Mouse (Mus musculus) layer of hippocampus, postnatal 36 days (tissue): ENCODE results near the gene Prkn. TPM values are rescaled to one million over a fixed set of nuclear protein-coding genes. Genes with fewer than 3 reads are reported as not detected.

Experiments used
- DNase-seq, 2 experiments: peaks; one replicate each; pipeline ENCODE4 v3.0.0; 2022
- total RNA-seq, 2 experiments: library from RNA; stranded (reverse); gene quantifications; 2 replicates each; pipeline ENCODE4 v1.2.3; 2021

Gene Prkn
- total RNA-seq, 2 experiments from 2014 or later = 17.3 to 17.9 TPM

DNA sequence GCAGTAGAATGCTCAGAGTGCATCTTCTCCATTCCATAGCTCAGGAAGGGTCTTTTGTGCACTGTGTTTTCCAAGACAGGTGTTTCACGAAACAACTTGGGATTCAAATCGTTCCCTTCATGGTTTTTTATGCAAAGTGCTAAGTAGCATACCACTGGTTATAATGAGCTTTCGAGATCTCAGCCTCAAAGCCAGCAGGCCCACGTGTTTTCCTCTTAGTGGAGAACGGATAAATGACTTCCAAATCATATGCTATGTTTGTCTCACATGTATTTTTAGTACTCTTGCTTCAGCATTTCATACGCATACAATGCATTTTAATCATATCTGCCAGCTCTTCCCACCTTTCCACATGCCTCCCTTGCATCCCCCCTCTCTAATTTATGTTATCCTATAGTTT is 1021.0 kb downstream of the Prkn start:
- no peak for DNase-seq

DNA sequence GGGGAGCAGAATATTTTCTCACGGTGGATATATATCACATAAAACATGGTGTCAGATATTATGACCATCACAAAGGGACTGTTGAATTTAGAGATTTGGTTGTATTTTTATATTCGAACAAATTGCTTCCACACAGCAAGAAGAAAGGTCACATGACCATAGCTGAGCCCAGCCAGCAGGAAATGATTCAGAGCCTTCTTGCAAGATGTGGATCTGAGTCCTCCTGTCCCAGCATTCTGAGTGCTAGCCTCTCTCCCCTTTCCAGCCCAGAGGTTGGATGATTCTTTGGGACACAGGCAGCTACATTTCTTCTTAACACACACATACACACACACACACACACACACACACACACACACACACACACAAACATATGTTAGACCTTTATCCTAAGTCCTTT is 1022.2 kb downstream of the Prkn start:
- DNase-seq = no peak

- no peak for DNase-seq
Observed at GRCm38 (mm10) chr17:11863017-11863416, 1022.8 kb downstream of the Prkn start.

DNA sequence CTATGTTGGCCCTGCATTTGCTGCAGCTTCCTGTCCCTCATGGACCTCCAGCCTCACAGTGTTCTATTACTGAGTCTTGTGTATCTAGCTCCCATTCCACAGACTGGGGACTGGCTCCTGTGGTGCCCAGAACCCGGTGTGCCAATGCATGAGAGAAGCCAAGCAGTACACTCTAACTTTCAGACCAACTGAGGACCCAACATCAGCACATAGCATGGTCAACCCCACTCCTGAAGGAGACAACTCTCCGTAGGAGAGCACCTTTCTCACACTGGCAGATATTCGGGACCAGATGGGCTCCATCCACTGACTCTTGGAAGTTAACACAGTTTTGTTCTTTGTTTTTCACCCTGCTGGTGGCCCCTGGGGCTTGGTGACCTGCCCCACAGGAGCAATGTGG is 1026.0 kb downstream of the Prkn start:
- no peak for DNase-seq

DNA sequence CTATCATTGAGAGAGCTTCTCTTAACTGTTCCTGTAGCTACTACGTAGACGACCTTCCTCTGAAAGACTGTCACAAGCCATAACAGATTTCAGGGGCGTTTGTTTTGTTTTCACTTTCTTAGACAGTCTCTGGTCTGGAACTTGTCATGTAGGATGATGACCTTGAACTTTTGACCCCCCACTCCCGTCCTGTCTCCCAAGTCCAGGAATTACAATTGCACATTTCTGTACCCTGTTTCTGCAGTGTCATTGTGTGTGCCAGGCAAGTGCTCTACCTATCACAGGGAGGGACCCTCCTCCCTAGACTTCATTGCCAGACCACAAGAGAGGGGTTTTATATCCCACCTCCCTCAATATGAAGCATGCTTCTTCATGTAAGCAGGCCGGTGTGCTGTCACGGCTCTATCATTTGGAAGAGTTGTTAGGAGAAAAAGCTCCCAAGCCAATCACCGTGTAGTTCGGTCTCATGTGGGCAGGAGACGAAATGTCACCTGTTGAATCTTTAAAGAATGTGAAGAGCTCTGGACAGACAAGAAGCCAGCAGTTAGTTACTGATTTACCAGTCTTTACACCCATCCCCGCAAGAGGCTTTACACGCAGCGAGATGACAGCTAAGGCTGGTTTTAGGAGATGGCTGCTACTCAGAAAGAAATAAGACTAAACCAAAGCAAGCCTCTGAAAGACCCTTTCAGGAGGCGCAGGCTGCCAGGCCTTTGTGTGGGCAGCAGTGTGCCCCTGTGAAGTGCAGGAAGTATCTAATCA is 1027.3 kb downstream of the Prkn start:
- DNase-seq = no peak

- no peak for DNase-seq
Observed at GRCm38 (mm10) chr17:11870546-11870945, 1030.4 kb downstream of the Prkn start.

DNA sequence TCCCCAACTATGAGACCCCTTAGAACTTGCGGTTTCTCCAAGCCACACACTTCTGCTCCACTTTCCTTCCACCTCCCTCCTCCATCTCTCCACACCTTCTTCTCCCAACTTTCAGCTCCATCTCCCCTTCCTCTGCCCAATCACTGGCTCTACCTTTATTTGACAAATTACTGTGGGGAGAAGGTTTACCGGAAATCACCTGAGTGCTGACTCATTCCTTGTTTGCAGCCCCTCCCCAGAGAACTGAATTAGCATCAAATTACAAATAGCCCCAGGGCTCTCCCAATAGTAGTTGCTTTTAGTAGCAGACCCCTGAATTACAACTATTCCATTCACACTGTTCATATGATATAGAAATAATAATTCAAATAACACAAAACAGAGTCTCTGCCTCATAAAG is 1036.1 kb downstream of the Prkn start:
- no peak for DNase-seq

GRCm38 (mm10) chr17:11881110-11881820 is 1041.1 kb downstream of the Prkn start:
- no peak for DNase-seq

DNA sequence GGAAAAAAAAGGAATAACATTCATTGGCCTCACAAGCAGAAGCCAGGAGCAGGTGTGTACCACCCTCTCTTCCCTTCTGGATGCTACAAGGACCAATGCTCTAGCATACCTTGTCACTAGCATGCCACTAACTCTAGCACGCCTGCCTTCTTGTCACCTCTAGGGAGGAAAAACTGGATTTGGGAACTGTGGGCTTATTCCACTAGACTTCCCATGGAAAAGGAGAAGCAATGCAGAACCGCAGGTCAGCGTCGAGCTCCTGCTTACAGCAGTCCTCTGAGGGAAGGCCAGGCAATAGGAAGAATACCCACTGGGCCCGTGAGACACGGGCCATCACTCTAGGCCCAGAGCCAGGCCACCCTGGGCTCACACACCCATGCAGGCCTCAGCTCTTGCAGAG is 1045.4 kb downstream of the Prkn start:
- DNase-seq = no peak

DNA sequence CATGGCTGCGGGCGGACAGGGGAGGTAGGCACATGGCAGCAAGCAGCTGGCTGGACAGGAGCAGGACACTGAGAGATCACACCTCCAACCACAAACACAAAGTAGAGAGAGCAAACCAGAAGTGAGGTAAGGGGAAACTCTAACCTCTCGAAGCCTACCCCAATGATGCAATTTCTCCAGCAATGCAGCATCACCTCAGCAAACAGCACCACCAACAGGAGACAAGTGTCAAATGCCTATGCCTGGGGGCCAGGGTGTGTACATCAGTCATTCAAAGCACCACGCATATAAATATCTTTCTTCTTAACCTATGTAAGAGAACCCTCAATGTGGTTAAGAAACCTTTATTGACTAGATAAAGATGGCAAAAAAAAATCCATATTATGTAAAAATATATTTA is 1046.8 kb downstream of the Prkn start:
- DNase-seq = no peak

- DNase-seq = no peak
Observed at GRCm38 (mm10) chr17:11887591-11888205, 1047.5 kb downstream of the Prkn start.

DNA sequence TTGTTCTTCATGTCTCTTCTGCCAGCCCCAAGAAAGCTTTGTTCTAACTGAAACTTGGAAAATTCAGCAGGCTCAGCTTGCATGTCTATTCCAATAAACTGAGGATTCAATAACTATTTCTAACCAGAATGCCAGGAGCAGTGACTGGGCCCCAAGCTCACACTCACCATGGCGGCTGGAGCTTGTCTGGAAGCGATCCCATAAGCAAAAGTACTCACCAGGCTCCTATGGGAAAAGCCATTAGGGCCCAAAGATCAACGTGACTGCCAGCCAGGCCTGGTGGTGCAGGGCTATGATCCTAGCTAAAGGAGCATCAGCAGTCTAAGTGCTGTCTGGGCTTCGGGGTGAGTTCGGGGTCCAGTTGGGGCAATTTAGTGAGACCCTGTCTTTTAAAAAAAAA is 1048.6 kb downstream of the Prkn start:
- no peak for DNase-seq

DNA sequence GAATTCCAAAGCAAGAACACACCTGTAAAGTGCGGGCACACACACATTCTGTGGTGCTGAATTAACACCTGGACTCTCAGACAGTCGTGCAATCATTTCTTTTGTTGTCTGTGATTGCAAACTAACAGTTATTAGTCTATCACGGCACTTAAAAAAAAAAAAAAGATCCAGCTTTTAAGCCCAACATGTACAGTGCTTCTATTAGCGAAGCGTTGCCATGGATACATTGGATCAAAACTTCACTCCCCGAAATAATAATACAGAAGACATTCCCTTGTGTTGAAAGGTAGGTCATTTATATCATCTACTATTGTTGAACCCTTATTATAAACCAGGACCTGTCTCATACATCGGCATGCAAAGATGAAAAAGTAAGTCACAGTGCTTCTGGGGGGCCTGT is 1060.1 kb downstream of the Prkn start:
- DNase-seq = no peak

GRCm38 (mm10) chr17:11901731-11902130 is 1061.5 kb downstream of the Prkn start:
- DNase-seq = no peak

GRCm38 (mm10) chr17:11903001-11903400 is 1062.8 kb downstream of the Prkn start:
- no peak for DNase-seq

GRCm38 (mm10) chr17:11910668-11911398 is 1070.6 kb downstream of the Prkn start:
- peak; percentile 19 to 31 for DNase-seq

DNA sequence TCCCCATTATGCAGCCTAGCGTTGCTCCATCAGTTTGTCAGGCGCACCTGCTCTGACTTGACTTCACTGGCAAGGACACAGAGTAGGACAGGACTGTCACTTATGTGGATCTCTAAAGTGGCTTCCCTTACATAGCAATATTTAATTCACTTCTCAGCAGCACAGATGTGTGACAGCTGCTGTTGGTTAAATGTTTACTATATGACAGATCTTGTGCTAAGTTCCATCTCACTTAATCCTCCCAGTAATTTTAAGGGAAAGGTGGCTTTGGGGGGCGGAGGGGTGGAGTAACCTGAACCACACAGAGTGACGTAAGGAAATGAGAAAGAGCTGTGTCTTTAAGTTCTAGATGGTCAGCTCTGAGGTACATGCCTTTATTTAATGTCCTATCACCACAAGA is 1072.0 kb downstream of the Prkn start:
- DNase-seq = no peak

GRCm38 (mm10) chr17:11912872-11913365 is 1072.7 kb downstream of the Prkn start:
- peak; percentile 35 to 36 for DNase-seq

- no peak for DNase-seq
Observed at GRCm38 (mm10) chr17:11913620-11914019, 1073.4 kb downstream of the Prkn start.

- DNase-seq = no peak
Observed at GRCm38 (mm10) chr17:11914451-11914850, 1074.3 kb downstream of the Prkn start.

DNA sequence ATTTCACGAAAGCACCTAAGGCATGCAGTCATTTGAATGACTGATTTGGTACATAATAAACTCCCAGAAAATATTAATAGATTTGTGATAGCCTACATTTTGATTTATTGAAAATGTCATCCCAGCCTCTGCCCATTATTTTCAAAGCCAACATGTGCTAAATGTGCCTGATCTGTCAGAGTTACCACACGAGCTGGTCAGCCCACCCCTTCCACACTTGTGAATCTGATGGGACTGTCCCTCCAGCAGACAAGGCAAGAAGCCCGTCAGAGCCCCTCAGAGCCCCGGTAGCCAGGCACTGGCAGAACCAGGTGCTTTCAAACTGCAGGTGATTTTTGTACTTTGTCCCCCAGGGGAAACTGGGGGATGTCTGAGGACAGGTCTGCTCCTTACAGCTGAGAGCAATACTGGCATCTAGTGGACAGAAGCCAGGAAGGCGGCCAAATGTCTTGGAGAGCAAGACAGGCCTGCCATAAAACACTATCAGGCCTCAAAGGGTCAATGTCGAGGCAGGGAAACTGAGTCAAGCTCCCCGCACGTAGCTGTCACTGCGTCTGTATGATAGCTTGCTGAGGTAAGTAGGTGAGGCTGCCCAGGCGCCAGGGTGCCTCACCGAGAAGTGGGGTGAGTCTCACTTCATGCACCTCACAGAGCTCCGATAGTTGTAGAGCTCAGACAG is 1078.1 kb downstream of the Prkn start:
- no peak for DNase-seq

DNA sequence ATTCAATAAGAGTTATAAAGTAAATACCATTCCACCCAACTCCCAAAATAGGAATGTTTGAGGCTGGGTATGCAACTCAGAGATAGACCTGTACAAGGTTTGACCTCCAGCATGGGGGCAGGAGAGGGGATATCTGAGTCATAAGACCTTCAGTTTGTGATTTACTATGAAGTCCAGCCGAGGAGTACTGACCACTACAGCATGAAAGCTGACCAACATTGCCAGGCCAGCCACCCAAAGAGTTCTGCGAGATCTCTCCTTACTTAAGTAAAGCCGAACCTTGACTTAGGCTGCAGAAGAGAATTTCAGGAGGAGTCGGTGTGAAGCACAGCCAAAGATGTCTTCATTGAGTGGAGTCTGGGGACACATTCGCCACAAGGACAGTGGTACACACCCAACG is 1079.4 kb downstream of the Prkn start:
- DNase-seq = no peak
